Mouse (Mus musculus) liver, embryonic 13.5 days (tissue): ENCODE results near the gene 9230112D13Rik. TPM values are rescaled to one million over a fixed set of nuclear protein-coding genes. Genes with fewer than 3 reads are reported as not detected.

Experiments
- ATAC-seq: fragments of 200-750 bp; cut with Nextera tagmentation; 2 replicates; pipeline ENCODE4 v1.8.0; 2017; ENCODE audit warnings: low read depth, mild to moderate bottlenecking, moderate number of reproducible peaks, moderate library complexity
- DNase-seq: peaks from one replicate; pipeline ENCODE4 v3.0.0; 2022
- H3K27ac ChIP-seq: fragments of 300-500 bp; sonication (generic); 2 replicates; pipeline ENCODE4 v1.5.1; 2015; ENCODE audit warnings: moderate library complexity, mild to moderate bottlenecking, inconsistent platforms
- H3K27me3 ChIP-seq: fragments of 300-500 bp; sonication (generic); 2 replicates; pipeline ENCODE4 v1.6.1; 2015; ENCODE audit warnings: mild to moderate bottlenecking, inconsistent platforms
- H3K36me3 ChIP-seq: fragments of 300-500 bp; sonication (generic); 2 replicates; pipeline ENCODE4 v1.6.1; 2015; ENCODE audit warnings: mild to moderate bottlenecking, inconsistent platforms
- H3K4me1 ChIP-seq: fragments of 300-500 bp; sonication (generic); replicated peaks from 2 replicates; pipeline ENCODE4 v1.6.1; 2015; ENCODE audit warnings: inconsistent platforms
- H3K4me2 ChIP-seq: fragments of 300-500 bp; sonication (generic); 2 replicates; pipeline ENCODE4 v1.6.1; 2015; ENCODE audit warnings: inconsistent platforms, mild to moderate bottlenecking, moderate library complexity
- H3K4me3 ChIP-seq: fragments of 300-500 bp; sonication (generic); replicated peaks from 2 replicates; pipeline ENCODE4 v1.5.1; 2015; ENCODE audit warnings: mild to moderate bottlenecking, inconsistent platforms
- H3K9ac ChIP-seq: fragments of 300-500 bp; sonication (generic); 2 replicates; pipeline ENCODE4 v1.6.1; 2015; ENCODE audit warnings: mild to moderate bottlenecking, inconsistent platforms
- H3K9me3 ChIP-seq: fragments of 300-500 bp; sonication (generic); replicated peaks from 2 replicates; pipeline ENCODE4 v1.6.1; 2016; ENCODE audit warnings: inconsistent platforms
- whole genome bisulfite sequencing: fragments of 180-500 bp; shearing (Covaris S2); methylation state at CpG from one replicate; pipeline ENCODE4 v1.1.7; 2015; ENCODE audit not compliant: insufficient replicate concordance; 5-methylcytosine and 5-hydroxymethylcytosine counted together
- polyA plus RNA-seq: library from polyadenylated mRNA; unstranded; fragments of >200 nt; fragmentation: Nextera tagmentation; extraction: Ambion mirVana; gene quantifications from 2 replicates; pipeline ENCODE4 v1.2.1, GENCODE M21; 2015

The 9230112D13Rik gene
- polyA plus RNA-seq, 1 experiment from 2014 or later = not detected

- ATAC-seq (no peak), DNase-seq (no peak)
- Histone ChIP-seq H3K4me1 (peaks cover 17% of the 10 kb centered on the region; the same call in 1 of the 2 replicates), H3K4me2 (no peak overlapping the region), H3K4me3 (no peak overlapping the region), H3K27ac (no peak overlapping the region), H3K36me3 (no peaks in the 10 kb centered on the region), H3K9me3 (no peaks in the 10 kb centered on the region), H3K27me3 (peaks cover 42% of the 10 kb centered on the region), H3K9ac (no peak overlapping the region)
- WGBS = 53% methylated on average over 3 of the region's 3 CpGs
These were observed 25.3 kb downstream of the 9230112D13Rik start for GRCm38 (mm10) chr14:34497346-34497745.

GRCm38 (mm10) chr14:34493682-34494081, 28.9 kb downstream of the 9230112D13Rik start:
- H3K9me3 ChIP-seq = no peaks in the 10 kb centered on the region
- H3K27me3 ChIP-seq = peaks cover 8% of the 10 kb centered on the region; the same call in 1 of the 2 replicates
- no peak overlapping the region for H3K4me2 ChIP-seq
- DNase-seq = no peak
- H3K9ac ChIP-seq = no peak overlapping the region
- H3K4me3 ChIP-seq = no peak overlapping the region
- 62% methylated on average over 3 of the region's 3 CpGs for WGBS
- no peak overlapping the region for H3K27ac ChIP-seq
- no peak for ATAC-seq
- no peaks in the 10 kb centered on the region for H3K36me3 ChIP-seq
- H3K4me1 ChIP-seq = 0 out of 2 replicates have a peak, but pooled peaks cover 6% of the 10 kb centered on the region

GRCm38 (mm10) chr14:34492688-34493087, 29.9 kb downstream of the 9230112D13Rik start:
- peaks cover 7% of the 10 kb centered on the region; the same call in 1 of the 2 replicates for H3K27me3 ChIP-seq
- no peak for DNase-seq
- H3K4me1 ChIP-seq = peaks cover 10% of the 10 kb centered on the region; the same call in 1 of the 2 replicates
- no peak overlapping the region for H3K9ac ChIP-seq
- no peak overlapping the region for H3K27ac ChIP-seq
- ATAC-seq = no peak
- no peak overlapping the region for H3K4me3 ChIP-seq
- no peak overlapping the region for H3K4me2 ChIP-seq
- 51% methylated on average over 2 of the region's 2 CpGs for WGBS
- no peaks in the 10 kb centered on the region for H3K9me3 ChIP-seq
- H3K36me3 ChIP-seq = no peaks in the 10 kb centered on the region

- Histone ChIP-seq H3K4me2 (no peak overlapping the region), H3K27ac (no peak overlapping the region), H3K36me3 (no peaks in the 10 kb centered on the region), H3K4me1 (peaks cover 11% of the 10 kb centered on the region; the same call in 1 of the 2 replicates), H3K4me3 (no peak overlapping the region), H3K27me3 (0 out of 2 replicates have a peak, but pooled peaks cover 2% of the 10 kb centered on the region), H3K9ac (no peak overlapping the region), H3K9me3 (no peaks in the 10 kb centered on the region)
- no peak for ATAC-seq
- 48% methylated on average over 1 of the region's 1 CpGs for WGBS
- no peak for DNase-seq
These were observed 31.6 kb downstream of the 9230112D13Rik start for GRCm38 (mm10) chr14:34490965-34491364.

GRCm38 (mm10) chr14:34489928-34490327, 32.7 kb downstream of the 9230112D13Rik start:
- ATAC-seq = no peak

GRCm38 (mm10) chr14:34486169-34486568, 36.4 kb downstream of the 9230112D13Rik start:
- Histone ChIP-seq H3K9me3 (no peaks in the 10 kb centered on the region), H3K27ac (no peak overlapping the region), H3K36me3 (no peaks in the 10 kb centered on the region), H3K4me2 (no peak overlapping the region), H3K4me1 (peaks cover 17% of the 10 kb centered on the region; the same call in 1 of the 2 replicates), H3K9ac (no peak overlapping the region), H3K4me3 (no peak overlapping the region), H3K27me3 (0 out of 2 replicates have a peak, but pooled peaks cover 2% of the 10 kb centered on the region)
- no peak for ATAC-seq
- no peak for DNase-seq
- 58% methylated on average over 8 of the region's 8 CpGs for WGBS

More at GRCm38 (mm10) chr14:34489928-34490327, 32.7 kb downstream of the 9230112D13Rik start:
- no peak overlapping the region for H3K4me3 ChIP-seq
- no peaks in the 10 kb centered on the region for H3K36me3 ChIP-seq
- H3K4me1 ChIP-seq = peaks cover 16% of the 10 kb centered on the region; the same call in 1 of the 2 replicates
- no peak overlapping the region for H3K4me2 ChIP-seq
- 0 out of 2 replicates have a peak, but pooled peaks cover 2% of the 10 kb centered on the region for H3K27me3 ChIP-seq
- DNase-seq = no peak
- no peaks in the 10 kb centered on the region for H3K9me3 ChIP-seq
- H3K9ac ChIP-seq = no peak overlapping the region
- H3K27ac ChIP-seq = 0 out of 2 replicates have a peak overlapping the region, but pooled peaks have one; percentile 42
- WGBS = 33% methylated on average over 2 of the region's 2 CpGs

- Histone ChIP-seq H3K27me3 (no peaks in the 10 kb centered on the region), H3K4me2 (no peak overlapping the region), H3K4me3 (no peak overlapping the region), H3K36me3 (no peaks in the 10 kb centered on the region), H3K9ac (no peak overlapping the region), H3K9me3 (no peaks in the 10 kb centered on the region), H3K27ac (no peak overlapping the region), H3K4me1 (peaks cover 13% of the 10 kb centered on the region; the same call in 1 of the 2 replicates)
- DNase-seq (no peak), ATAC-seq (no peak)
- 68% methylated on average over 6 of the region's 6 CpGs for WGBS
These were observed 38.9 kb downstream of the 9230112D13Rik start for GRCm38 (mm10) chr14:34483469-34484341.

GRCm38 (mm10) chr14:34471591-34471990, 51.0 kb downstream of the 9230112D13Rik start:
- no peaks in the 10 kb centered on the region for H3K36me3 ChIP-seq
- no peak overlapping the region for H3K27ac ChIP-seq
- H3K4me1 ChIP-seq = peaks cover 7% of the 10 kb centered on the region; the same call in 1 of the 2 replicates
- H3K4me3 ChIP-seq = no peak overlapping the region
- H3K4me2 ChIP-seq = no peak overlapping the region
- H3K9ac ChIP-seq = no peak overlapping the region
- DNase-seq = no peak
- no peaks in the 10 kb centered on the region for H3K9me3 ChIP-seq
- no peak for ATAC-seq
- no peaks in the 10 kb centered on the region for H3K27me3 ChIP-seq

- no peaks in the 10 kb centered on the region for H3K4me1 ChIP-seq
- H3K9me3 ChIP-seq = no peaks in the 10 kb centered on the region
- ATAC-seq = no peak
- DNase-seq = no peak
- no peak overlapping the region for H3K9ac ChIP-seq
- WGBS = 60% methylated on average over 3 of the region's 3 CpGs
- H3K4me2 ChIP-seq = no peak overlapping the region
- no peaks in the 10 kb centered on the region for H3K36me3 ChIP-seq
- no peak overlapping the region for H3K4me3 ChIP-seq
- no peak overlapping the region for H3K27ac ChIP-seq
- H3K27me3 ChIP-seq = no peaks in the 10 kb centered on the region
These were observed 56.3 kb downstream of the 9230112D13Rik start for GRCm38 (mm10) chr14:34466291-34466690.
